Mouse (Mus musculus) mouse embryonic stem cell (cell line): ENCODE data around the gene Cd80.

Experiments
- in situ Hi-C, 2 experiments: fragments of 300-500 bp; cut with MboI; formaldehyde crosslinking; loops; 1 replicate in 1 of 2; 3 replicates in 1 of 2; pipeline ENCODE4 v1.14.3; 2019 to 2020; ENCODE audit warnings: low sequenced_read_pairs in 2 of 2, low pct_unique_long_range_greater_than_20kb in 1 of 2, mixed read lengths in 1 of 2; ENCODE audit not compliant: unreplicated experiment in 1 of 2

Gene Cd80

DNA sequence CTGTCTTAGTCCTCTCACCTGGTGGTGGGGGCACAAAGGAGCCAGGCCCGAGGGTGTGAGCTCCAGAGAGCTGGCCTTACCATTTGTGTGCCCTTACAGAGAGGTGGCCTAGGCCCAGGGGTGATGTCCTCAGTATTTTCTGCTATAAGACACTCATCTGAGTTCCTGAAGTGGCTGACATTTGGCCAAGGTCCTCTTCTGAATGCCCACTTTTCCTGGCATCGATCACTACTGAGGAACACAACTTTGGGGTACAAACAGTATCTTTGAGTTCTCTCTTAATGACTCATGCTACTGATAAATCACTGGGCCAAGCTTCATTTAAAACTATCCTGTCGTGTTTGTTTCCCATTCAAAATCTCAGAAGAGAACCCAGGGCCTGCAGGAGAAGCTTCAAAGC is 37.2 kb downstream of the Cd80 start:
- in situ Hi-C loops: loop anchor here in 1 of 2 experiments (10.0 to 25.0 kb wide), 2 partner anchors 148 to 555 kb away; partner anchors contain the start of genes Cox17, Gm21987 and Maats1

GRCm38 (mm10) chr16:38493890-38494289 is 38.5 kb downstream of the Cd80 start:
- in situ Hi-C loops: loop anchor here in 1 of 2 experiments (10.0 to 25.0 kb wide), 2 partner anchors 149 to 557 kb away; partner anchors contain the start of genes Cox17, Gm21987 and Maats1

GRCm38 (mm10) chr16:38496604-38497140 is 41.3 kb downstream of the Cd80 start:
- in situ Hi-C loops: loop anchor here in 1 of 2 experiments (10.0 to 25.0 kb wide), 2 partner anchors 152 to 559 kb away; partner anchors contain the start of genes Cox17, Gm21987 and Maats1

DNA sequence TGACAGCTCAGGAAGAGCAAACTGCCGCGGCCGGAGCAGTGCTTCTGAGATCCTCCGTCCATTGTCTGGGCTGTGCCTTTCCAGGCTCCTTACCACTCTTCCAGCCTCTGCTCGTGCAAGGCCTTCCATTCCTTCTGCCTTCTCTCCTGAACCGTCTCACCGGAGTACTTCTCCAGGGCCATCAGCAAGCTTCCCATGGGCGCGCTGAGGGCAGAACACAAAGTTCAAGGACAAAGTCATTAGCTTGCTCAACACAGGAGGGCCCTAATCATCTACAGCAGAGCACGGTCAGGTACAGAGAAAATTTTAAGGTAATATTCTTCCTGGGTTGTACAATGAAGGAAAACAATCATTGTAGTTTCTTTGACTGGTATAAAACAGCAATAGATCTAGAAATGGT is 47.1 kb downstream of the Cd80 start:
- in situ Hi-C loops: no loop called here

GRCm38 (mm10) chr16:38503528-38503927 is 48.2 kb downstream of the Cd80 start:
- in situ Hi-C loops: no loop called here

- in situ Hi-C loops: no loop called here
Measured at GRCm38 (mm10) chr16:38506041-38506634, 50.8 kb downstream of the Cd80 start.

DNA sequence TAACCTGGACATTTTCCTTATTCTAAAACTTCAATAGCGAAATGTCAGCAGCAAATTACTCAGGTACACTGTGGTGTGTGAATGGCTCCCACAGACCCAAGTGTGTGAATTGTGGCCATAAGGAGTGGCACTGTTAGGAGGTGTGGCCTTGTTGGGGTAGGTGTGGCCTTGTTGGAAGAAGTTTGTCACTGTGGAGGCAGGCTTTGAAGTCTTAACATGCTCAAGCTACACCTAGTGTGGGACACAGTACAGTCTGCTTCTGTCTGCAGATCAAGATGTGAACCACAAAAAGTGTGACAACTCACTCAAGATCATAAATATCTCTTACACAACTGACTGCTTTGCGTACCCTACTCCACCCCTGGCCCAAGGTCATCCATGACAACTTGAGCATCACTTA is 55.5 kb downstream of the Cd80 start:
- in situ Hi-C loops: no loop called here

GRCm38 (mm10) chr16:38519140-38519539 is 63.8 kb downstream of the Cd80 start:
- in situ Hi-C loops: no loop called here

DNA sequence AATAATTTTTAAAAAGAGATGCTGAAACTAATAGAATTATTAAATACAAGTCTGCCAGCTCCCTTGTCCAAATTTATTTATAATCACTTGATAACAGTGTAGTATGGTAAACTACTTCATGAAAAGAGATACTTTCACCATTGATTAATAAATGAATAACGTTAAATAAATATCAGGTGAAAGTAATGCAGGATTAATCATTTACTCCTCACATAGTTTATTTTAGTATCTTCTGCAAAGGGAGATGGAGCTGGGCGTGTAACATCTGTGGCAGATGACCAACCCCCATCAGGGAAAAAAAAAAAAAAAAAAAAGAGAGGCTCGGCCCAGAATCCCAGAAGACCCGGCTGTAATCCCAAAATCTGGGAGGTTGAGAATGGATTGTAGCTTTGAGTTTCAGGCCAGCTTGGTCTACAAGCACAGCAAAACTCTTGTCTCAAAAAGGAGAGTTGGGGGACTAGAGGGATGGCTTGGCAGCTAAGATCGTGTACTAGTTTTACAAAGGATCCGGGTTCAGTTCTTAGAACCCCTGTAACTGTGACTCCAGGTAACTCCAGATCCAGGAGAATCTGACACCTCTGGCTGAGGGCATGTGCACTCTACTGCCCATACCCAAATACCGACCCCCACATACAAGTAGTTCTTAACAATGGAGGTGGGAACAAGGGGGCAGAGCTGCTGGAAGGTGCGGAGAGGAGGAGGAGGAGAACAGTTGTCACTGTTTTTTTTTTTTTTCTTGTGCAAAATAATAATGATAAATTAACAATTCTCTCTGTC is 66.0 kb downstream of the Cd80 start:
- in situ Hi-C loops: no loop called here

GRCm38 (mm10) chr16:38522129-38523084 is 67.0 kb downstream of the Cd80 start, which contains the start of gene Timmdc1:
TSS of gene Timmdc1 (minus strand) at chr16:38522663.
- in situ Hi-C loops: no loop called here

DNA sequence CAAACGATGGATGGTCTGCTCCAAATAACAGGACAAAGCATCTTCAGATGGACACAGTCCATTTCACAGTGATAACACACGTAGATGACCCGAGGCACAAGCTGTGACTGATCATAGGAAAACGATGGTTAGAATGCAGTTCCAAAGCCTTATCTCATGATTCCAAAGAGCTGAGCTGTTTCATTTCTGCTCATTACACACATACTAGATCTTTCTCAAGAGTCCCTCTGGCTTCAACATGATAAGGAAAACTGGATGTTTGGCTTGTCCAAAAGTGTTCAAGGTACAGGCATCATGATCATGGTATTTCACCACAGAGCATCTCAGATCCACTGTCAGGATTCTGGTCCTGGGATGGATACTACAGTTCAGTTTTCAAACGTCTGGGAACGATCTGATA is 70.9 kb downstream of the Cd80 start:
- in situ Hi-C loops: no loop called here

- in situ Hi-C loops: loop anchor here in 1 of 2 experiments (5.0 kb wide), 1 partner anchor 41 kb away; no protein-coding TSS in a partner anchor
Measured at GRCm38 (mm10) chr16:38536544-38537146, 81.3 kb downstream of the Cd80 start.

DNA sequence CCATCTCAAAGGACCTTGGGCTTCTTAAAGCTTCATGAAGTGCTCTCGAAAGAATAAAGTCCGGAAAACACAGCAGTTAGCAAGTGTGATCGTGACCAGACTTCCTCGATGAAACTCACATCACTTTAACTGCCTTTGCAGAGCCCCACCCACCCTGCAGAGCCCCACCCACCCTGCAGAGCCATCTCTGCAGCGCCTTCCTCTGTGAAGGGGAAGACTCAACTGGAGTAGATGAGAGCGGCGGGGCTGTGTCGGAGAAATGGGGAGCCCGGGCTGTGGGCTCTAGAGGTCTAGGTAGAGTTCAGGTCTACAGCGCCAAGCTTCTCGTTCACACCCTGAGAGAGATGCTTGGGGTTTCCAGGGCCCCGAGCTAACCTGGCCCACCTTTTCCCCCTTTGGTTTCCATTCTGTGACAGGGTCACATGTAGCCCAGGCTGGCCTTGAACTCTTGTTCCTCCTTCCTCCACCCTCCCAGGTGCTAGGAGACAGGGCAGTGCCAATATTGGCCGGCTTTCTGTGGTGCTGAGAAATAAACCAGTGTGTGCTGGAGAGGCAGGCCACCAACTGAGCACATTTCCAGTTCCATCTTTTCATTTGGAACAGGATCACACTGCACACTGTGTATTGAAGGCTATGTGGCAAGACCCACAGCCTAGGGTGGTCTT is 83.5 kb downstream of the Cd80 start:
- in situ Hi-C loops: loop anchor here in 1 of 2 experiments (5.0 kb wide), 1 partner anchor 38 kb away; no protein-coding TSS in a partner anchor
